Mouse (Mus musculus): ENCODE data around the gene Coro7. TPM values are rescaled to one million over a fixed set of nuclear protein-coding genes. Genes with fewer than 3 reads are reported as not detected.
"Not testable (repeated sequence)": the region's sequence is repeated elsewhere in the genome, so short reads cannot be mapped to it uniquely, and the experiment has no call there.

Coro7 gene
- polyA plus RNA-seq, 1 experiment from 2014 or later: 13.7 TPM

DNA sequence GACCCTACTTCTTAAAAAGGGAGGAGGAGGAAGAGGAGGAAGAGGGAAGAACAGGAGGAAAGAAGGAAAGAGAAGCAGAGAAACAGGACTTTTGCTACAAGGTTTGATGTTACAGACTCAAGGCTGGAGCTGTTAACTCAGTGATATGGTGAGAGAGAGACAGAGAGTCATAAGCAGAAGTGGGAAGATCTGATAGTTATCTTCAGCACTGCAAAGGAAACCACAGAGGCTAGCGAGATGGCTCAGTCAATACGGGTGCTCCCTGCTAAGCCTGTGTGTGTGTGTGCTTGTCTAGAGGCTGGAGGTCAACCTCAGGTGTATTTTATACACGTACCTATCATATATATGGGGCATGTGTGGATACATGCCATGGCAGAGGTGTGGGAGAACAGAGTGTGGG is 95.8 kb downstream of the Coro7 start:
- WGBS: 69% methylated on average over 3 of the region's 3 CpGs
- H3K36me3 ChIP-seq (ENCODE audit: control insufficient read depth, insufficient read depth): no peaks in the 10 kb centered on the region
- no peaks in the 10 kb centered on the region for H3K9me3 ChIP-seq (replicated peaks; ENCODE audit: control insufficient read depth, low read length)

DNA sequence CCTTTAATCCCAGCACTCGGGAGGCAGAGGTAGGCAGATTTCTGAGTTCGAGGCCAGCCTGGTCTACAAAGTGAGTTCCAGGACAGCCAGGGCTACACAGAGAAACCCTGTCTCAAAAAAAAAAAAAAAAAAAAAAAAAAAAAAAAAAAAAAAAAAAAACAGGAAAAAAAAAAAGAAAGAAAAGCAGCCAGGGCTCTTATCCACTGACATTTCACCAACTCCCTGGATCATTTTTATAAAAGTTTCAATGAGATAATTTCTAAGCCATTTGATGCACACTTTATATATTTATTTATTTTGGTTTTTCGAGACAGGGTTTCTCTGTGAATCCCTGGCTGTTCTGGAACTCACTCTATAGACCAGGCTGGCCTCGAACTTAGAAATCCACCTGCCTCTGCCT is 98.4 kb downstream of the Coro7 start:
- not testable (repeated sequence) for H3K27ac ChIP-seq (ENCODE audit: low read length)

More for the DNA sequence above, 95.8 kb downstream of the Coro7 start:
- no peak for ATAC-seq (replicated peaks; ENCODE audit: extremely low read depth, insufficient read depth, low FRiP score)
- Histone ChIP-seq H3K4me3 (ENCODE audit: low read length) (no peak overlapping the region), H3K27ac (ENCODE audit: low read length) (no peak overlapping the region), H3K4me1 (ENCODE audit: control insufficient read depth, insufficient read depth, low read length) (peaks cover 17% of the 10 kb centered on the region), H3K9ac (ENCODE audit: low read length) (no peak overlapping the region), H3K27me3 (ENCODE audit: control insufficient read depth, insufficient read depth, low read length) (no peaks in the 10 kb centered on the region), H3K4me2 (ENCODE audit: low read depth, low read length) (no peak overlapping the region)

DNA sequence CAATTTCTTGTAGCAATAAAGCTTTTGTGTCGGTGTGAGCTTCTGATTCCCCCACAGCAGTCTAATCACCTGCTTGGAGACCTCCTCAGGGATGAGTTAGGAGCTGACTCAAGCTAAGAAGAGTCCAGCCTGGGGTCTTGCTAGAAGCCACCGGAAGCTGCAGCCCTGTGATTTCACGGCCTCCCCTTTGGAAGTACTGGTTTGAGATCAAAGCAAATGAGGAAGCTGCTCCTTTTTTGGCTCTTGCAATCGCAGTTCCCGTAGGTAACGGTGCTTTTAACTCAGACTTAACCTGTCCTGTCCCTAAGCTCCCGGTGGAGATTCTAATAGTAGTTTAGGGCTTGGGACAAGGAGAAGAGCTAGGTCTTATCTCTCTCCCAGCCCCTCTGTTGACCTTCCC is 100.9 kb downstream of the Coro7 start:
- Histone ChIP-seq H3K4me2 (ENCODE audit: low read depth, low read length) (no peak overlapping the region), H3K9me3 (replicated peaks; ENCODE audit: control insufficient read depth, low read length) (no peaks in the 10 kb centered on the region), H3K36me3 (ENCODE audit: control insufficient read depth, insufficient read depth) (no peaks in the 10 kb centered on the region), H3K4me1 (ENCODE audit: control insufficient read depth, insufficient read depth, low read length) (no peaks in the 10 kb centered on the region), H3K4me3 (ENCODE audit: low read length) (no peak overlapping the region), H3K27me3 (ENCODE audit: control insufficient read depth, insufficient read depth, low read length) (no peaks in the 10 kb centered on the region), H3K27ac (ENCODE audit: low read length) (no peak overlapping the region), H3K9ac (ENCODE audit: low read length) (no peak overlapping the region)
- 55% methylated on average over 7 of the region's 7 CpGs for WGBS
- no peak for ATAC-seq (replicated peaks; ENCODE audit: extremely low read depth, insufficient read depth, low FRiP score)

More for the DNA sequence above, 98.4 kb downstream of the Coro7 start:
- H3K4me3 ChIP-seq (ENCODE audit: low read length); H3K4me2 ChIP-seq (ENCODE audit: low read depth, low read length); H3K4me1 ChIP-seq (ENCODE audit: control insufficient read depth, insufficient read depth, low read length); H3K9ac ChIP-seq (ENCODE audit: low read length); H3K9me3 ChIP-seq (replicated peaks; ENCODE audit: control insufficient read depth, low read length); ATAC-seq (replicated peaks; ENCODE audit: extremely low read depth, insufficient read depth, low FRiP score); H3K27me3 ChIP-seq (ENCODE audit: control insufficient read depth, insufficient read depth, low read length); H3K36me3 ChIP-seq (ENCODE audit: control insufficient read depth, insufficient read depth): not testable (repeated sequence)
- 82% methylated on average over 4 of the region's 4 CpGs for WGBS

DNA sequence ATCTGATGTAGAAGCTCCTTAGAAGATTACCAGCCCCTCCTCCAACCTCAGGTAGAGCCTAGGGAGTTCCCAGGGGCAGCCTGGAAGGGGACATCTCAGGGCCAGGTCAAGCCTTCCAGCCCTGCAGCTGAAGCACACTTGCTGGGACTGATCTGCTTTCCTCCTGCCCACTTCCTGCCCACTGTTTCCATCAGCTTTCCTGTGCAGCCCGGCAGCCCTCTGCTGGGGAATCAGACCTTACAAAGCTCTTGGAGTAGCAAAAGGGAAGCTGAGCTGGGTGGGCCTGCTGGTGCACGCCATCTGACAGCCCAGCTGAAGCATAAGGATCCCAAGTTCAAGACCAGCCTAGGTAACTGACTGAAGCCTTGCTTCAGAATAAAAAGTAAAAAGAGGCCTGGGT is 102.7 kb downstream of the Coro7 start:
- Histone ChIP-seq H3K4me3 (ENCODE audit: low read length) (no peak overlapping the region), H3K4me1 (ENCODE audit: control insufficient read depth, insufficient read depth, low read length) (no peaks in the 10 kb centered on the region), H3K27ac (ENCODE audit: low read length) (no peak overlapping the region), H3K9me3 (replicated peaks; ENCODE audit: control insufficient read depth, low read length) (no peaks in the 10 kb centered on the region), H3K9ac (ENCODE audit: low read length) (no peak overlapping the region), H3K4me2 (ENCODE audit: low read depth, low read length) (no peak overlapping the region), H3K36me3 (ENCODE audit: control insufficient read depth, insufficient read depth) (no peaks in the 10 kb centered on the region), H3K27me3 (ENCODE audit: control insufficient read depth, insufficient read depth, low read length) (no peaks in the 10 kb centered on the region)
- 34% methylated on average over 2 of the region's 2 CpGs for WGBS
- peak; percentile 32; the same call in 1 of the 2 replicates for ATAC-seq (replicated peaks; ENCODE audit: extremely low read depth, insufficient read depth, low FRiP score)

Other genes starting within 250 kb of the Coro7 start
- gene Srl, start 138.0 kb downstream of the Coro7 start, polyA plus RNA-seq (2015; fragmentation: Nextera tagmentation; extraction: Ambion mirVana): 280 and 289 TPM in 2 replicates
- gene Tfap4, start 119.9 kb downstream of the Coro7 start, polyA plus RNA-seq (2015; fragmentation: Nextera tagmentation; extraction: Ambion mirVana): 5.6 and 8.1 TPM in 2 replicates
- gene Glis2, start 85.1 kb downstream of the Coro7 start, polyA plus RNA-seq (2015; fragmentation: Nextera tagmentation; extraction: Ambion mirVana): 12.3 and 14.2 TPM in 2 replicates
- 91.2 and 122 TPM in 2 replicates for gene Pam16, start 54.8 kb downstream of the Coro7 start, polyA plus RNA-seq (2015; fragmentation: Nextera tagmentation; extraction: Ambion mirVana)
- gene Vasn, start 39.8 kb downstream of the Coro7 start, polyA plus RNA-seq (2015; fragmentation: Nextera tagmentation; extraction: Ambion mirVana): 15.7 and 17.2 TPM in 2 replicates
- 87.5 and 88.7 TPM in 2 replicates for gene Dnaja3, start 39.8 kb downstream of the Coro7 start, polyA plus RNA-seq (2015; fragmentation: Nextera tagmentation; extraction: Ambion mirVana)
- 29.7 and 29.9 TPM in 2 replicates for gene Nmral1, start 39.6 kb upstream of the Coro7 start, polyA plus RNA-seq (2015; fragmentation: Nextera tagmentation; extraction: Ambion mirVana)
- gene Hmox2, start 46.6 kb upstream of the Coro7 start, polyA plus RNA-seq (2015; fragmentation: Nextera tagmentation; extraction: Ambion mirVana): 98.1 and 101 TPM in 2 replicates
- 119 and 136 TPM in 2 replicates for gene Cdip1, start 110.5 kb upstream of the Coro7 start, polyA plus RNA-seq (2015; fragmentation: Nextera tagmentation; extraction: Ambion mirVana)
- gene 4930562C15Rik, start 155.6 kb upstream of the Coro7 start, polyA plus RNA-seq (2015; fragmentation: Nextera tagmentation; extraction: Ambion mirVana): 0.26 and 0.49 TPM in 2 replicates
- gene Ubald1, start 200.5 kb upstream of the Coro7 start, polyA plus RNA-seq (2015; fragmentation: Nextera tagmentation; extraction: Ambion mirVana): 25.6 and 27.3 TPM in 2 replicates
- 128 and 132 TPM in 2 replicates for gene Mgrn1, start 206.5 kb upstream of the Coro7 start, polyA plus RNA-seq (2015; fragmentation: Nextera tagmentation; extraction: Ambion mirVana)